Comparison of ENCODE assay signal across 9 mouse cellular contexts in genomic region chr1:88756658-88757057, GRCm38 (mm10). TPM values are rescaled to one million over a fixed set of nuclear protein-coding genes. Genes with fewer than 3 reads are reported as not detected.
DNase-seq lines count a peak whose midpoint lies in the region; ATAC-seq and TF ChIP-seq lines count a peak whose summit lies in the region.
"Had no signal": no experiment of that assay in that cellular context is flagged by ENCODE, and none has a peak within 500 bp of the region (broad histone marks: within the 10 kb centered on the region; RNA-seq: fewer than 3 reads in every experiment).

No protein-coding gene starts in this region.

- H3K9ac ChIP-seq in intestine, embryonic 14.5 days (ENCODE audit: low read length) = no peak overlapping the region
- no peak overlapping the region for H3K9ac ChIP-seq in intestine, embryonic 15.5 days
- no peak overlapping the region for H3K9ac ChIP-seq in forebrain, postnatal 0 days
- no peak overlapping the region for H3K9ac ChIP-seq in hindbrain, embryonic 12.5 days
- H3K9ac ChIP-seq in stomach, embryonic 16.5 days (ENCODE audit: low read length) = no peak overlapping the region; the same call in 1 of the 2 replicates
- H3K9ac ChIP-seq: limb, embryonic 12.5 days had no signal

- no peaks in the 10 kb centered on the region for H3K9me3 ChIP-seq in intestine, embryonic 14.5 days (ENCODE audit: control insufficient read depth, low read length)
- H3K9me3 ChIP-seq in intestine, embryonic 15.5 days = no peaks in the 10 kb centered on the region
- no peaks in the 10 kb centered on the region for H3K9me3 ChIP-seq in forebrain, postnatal 0 days (ENCODE audit: low read length)
- no peaks in the 10 kb centered on the region for H3K9me3 ChIP-seq in hindbrain, embryonic 12.5 days (replicated peaks)
- H3K9me3 ChIP-seq in stomach, embryonic 16.5 days (replicated peaks; ENCODE audit: control insufficient read depth, low read length) = no peaks in the 10 kb centered on the region

- peaks cover 24% of the 10 kb centered on the region for H3K4me1 ChIP-seq in intestine, embryonic 14.5 days (replicated peaks; ENCODE audit: control insufficient read depth, insufficient read depth, low read length)
- peaks cover 8% of the 10 kb centered on the region for H3K4me1 ChIP-seq in intestine, embryonic 15.5 days (replicated peaks)
- no peaks in the 10 kb centered on the region for H3K4me1 ChIP-seq in cerebellum, adult 2 months (ENCODE audit: control insufficient read depth, insufficient read depth, low read length)
- peaks cover 13% of the 10 kb centered on the region for H3K4me1 ChIP-seq in forebrain, postnatal 0 days (ENCODE audit: insufficient read depth)
- peaks cover 25% of the 10 kb centered on the region for H3K4me1 ChIP-seq in hindbrain, embryonic 12.5 days
- peaks cover 9% of the 10 kb centered on the region for H3K4me1 ChIP-seq in stomach, embryonic 16.5 days (ENCODE audit: control insufficient read depth, insufficient read depth, low read length)

- H3K27ac ChIP-seq in intestine, embryonic 14.5 days (ENCODE audit: low read depth) = peak overlapping the region; percentile 38; the same call in 1 of the 2 replicates
- no peak overlapping the region for H3K27ac ChIP-seq in intestine, embryonic 15.5 days
- no peak overlapping the region for H3K27ac ChIP-seq in cerebellum, adult 2 months (ENCODE audit: insufficient read depth, low read length)
- H3K27ac ChIP-seq in forebrain, postnatal 0 days (ENCODE audit: low read depth, low read length) = 0 out of 2 replicates have a peak overlapping the region, but pooled peaks have one; percentile 42
- peak overlapping the region; percentile 77 for H3K27ac ChIP-seq in hindbrain, embryonic 12.5 days
- H3K27ac ChIP-seq in stomach, embryonic 16.5 days (ENCODE audit: low read length) = peak overlapping the region; percentile 80
- H3K27ac ChIP-seq: limb, embryonic 12.5 days had no signal

- H3K4me3 ChIP-seq in intestine, embryonic 14.5 days (ENCODE audit: low read depth, low read length) = no peak overlapping the region
- no peak overlapping the region for H3K4me3 ChIP-seq in intestine, embryonic 15.5 days (replicated peaks)
- no peak overlapping the region for H3K4me3 ChIP-seq in cerebellum, adult 2 months (replicated peaks; ENCODE audit: insufficient read depth, low read depth, low read length)
- H3K4me3 ChIP-seq in forebrain, postnatal 0 days (ENCODE audit: low read depth, low read length) = no peak overlapping the region
- H3K4me3 ChIP-seq in hindbrain, embryonic 12.5 days = no peak overlapping the region
- H3K4me3 ChIP-seq in stomach, embryonic 16.5 days (replicated peaks; ENCODE audit: low read length) = no peak overlapping the region
- H3K4me3 ChIP-seq: limb, embryonic 12.5 days had no signal

- no peaks in the 10 kb centered on the region for H3K36me3 ChIP-seq in intestine, embryonic 14.5 days (ENCODE audit: control insufficient read depth, insufficient read depth, low read length)
- no peaks in the 10 kb centered on the region for H3K36me3 ChIP-seq in intestine, embryonic 15.5 days
- H3K36me3 ChIP-seq in forebrain, postnatal 0 days (ENCODE audit: insufficient read depth) = no peaks in the 10 kb centered on the region
- H3K36me3 ChIP-seq in hindbrain, embryonic 12.5 days = no peaks in the 10 kb centered on the region
- H3K36me3 ChIP-seq in stomach, embryonic 16.5 days (ENCODE audit: control insufficient read depth, insufficient read depth, low read length) = no peaks in the 10 kb centered on the region
- H3K36me3 ChIP-seq: limb, embryonic 12.5 days had no signal

- TF ChIP-seq CTCF in cerebellum, adult 2 months (IDR thresholded peaks at IDR 0.05; ENCODE audit: borderline replicate concordance, insufficient read depth, low read depth, low read length) = peak; percentile 50; the same call in 1 of the 2 replicates
- TF ChIP-seq CTCF in forebrain, postnatal 0 days (IDR thresholded peaks at IDR 0.05; ENCODE audit: low read depth) = peak; percentile 77

- no peak for TF ChIP-seq POLR2A in cerebellum, adult 2 months (IDR thresholded peaks at IDR 0.05; ENCODE audit: borderline replicate concordance, insufficient read depth, low read length)

- 78% methylated on average over 7 of the region's 7 CpGs for WGBS in intestine, embryonic 14.5 days
- WGBS in intestine, embryonic 15.5 days = 83% methylated on average over 7 of the region's 7 CpGs
- 62% methylated on average over 7 of the region's 7 CpGs for WGBS in cerebellum, adult 2 months
- WGBS in forebrain, postnatal 0 days = 55% methylated on average over 7 of the region's 7 CpGs
- WGBS in hindbrain, embryonic 12.5 days = 72% methylated on average over 7 of the region's 7 CpGs
- WGBS in stomach, embryonic 16.5 days = 75% methylated on average over 7 of the region's 7 CpGs

- H3K27me3 ChIP-seq in intestine, embryonic 14.5 days (replicated peaks; ENCODE audit: control insufficient read depth, insufficient read depth, low read length) = no peaks in the 10 kb centered on the region
- H3K27me3 ChIP-seq in intestine, embryonic 15.5 days (replicated peaks) = no peaks in the 10 kb centered on the region
- H3K27me3 ChIP-seq in cerebellum, adult 2 months (ENCODE audit: control insufficient read depth, insufficient read depth, low read length) = no peaks in the 10 kb centered on the region
- H3K27me3 ChIP-seq in forebrain, postnatal 0 days (ENCODE audit: insufficient read depth, low read length) = no peaks in the 10 kb centered on the region
- H3K27me3 ChIP-seq in hindbrain, embryonic 12.5 days = no peaks in the 10 kb centered on the region
- no peaks in the 10 kb centered on the region for H3K27me3 ChIP-seq in stomach, embryonic 16.5 days (ENCODE audit: control insufficient read depth, insufficient read depth, low read length)
- H3K27me3 ChIP-seq: limb, embryonic 12.5 days had no signal

- no peak for DNase-seq in intestine, embryonic 14.5 days (ENCODE audit: low spot score)
- DNase-seq in cerebellum, adult 2 months = peak; percentile 30 to 52
- DNase-seq in forebrain, postnatal 0 days = peak; percentile 67
- DNase-seq in layer of hippocampus, postnatal 36 days = peak; percentile 34 to 41
- DNase-seq in mesoderm, embryonic 11.5 days (ENCODE audit: low read depth, low spot score) = peak; percentile 47

- H3K4me2 ChIP-seq in intestine, embryonic 14.5 days (ENCODE audit: low read length) = no peak overlapping the region
- H3K4me2 ChIP-seq in intestine, embryonic 15.5 days (replicated peaks) = no peak overlapping the region
- H3K4me2 ChIP-seq in forebrain, postnatal 0 days (ENCODE audit: low read depth) = no peak overlapping the region
- no peak overlapping the region for H3K4me2 ChIP-seq in hindbrain, embryonic 12.5 days (replicated peaks)
- H3K4me2 ChIP-seq in stomach, embryonic 16.5 days (ENCODE audit: low read depth, low read length) = no peak overlapping the region
- H3K4me2 ChIP-seq: limb, embryonic 12.5 days had no signal

- no peak for ATAC-seq in intestine, embryonic 14.5 days (replicated peaks; ENCODE audit: low FRiP score, low TSS enrichment, low read depth)
- no peak for ATAC-seq in intestine, embryonic 15.5 days
- ATAC-seq in forebrain, postnatal 0 days = peak; percentile 73
- ATAC-seq in hindbrain, embryonic 12.5 days (ENCODE audit: low FRiP score) = peak; percentile 65
- ATAC-seq in stomach, embryonic 16.5 days (ENCODE audit: insufficient read depth, low FRiP score) = no peak

RNA-seq across cellular contexts. Expression of gene Arl4c, which starts 54.6 kb away (rescaled TPM):
- polyA plus RNA-seq in intestine, embryonic 14.5 days (2014; fragmentation: Nextera tagmentation; extraction: Ambion mirVana) = 4.2 and 4.3 TPM in 2 replicates
- 5.7 and 5.9 TPM in 2 replicates for polyA plus RNA-seq in intestine, embryonic 15.5 days (2015; fragmentation: Nextera tagmentation; extraction: Ambion mirVana)
- polyA plus RNA-seq in cerebellum, adult 2 months (2012; rRNA removed) = 48.9 and 50.0 TPM in 2 replicates
- total RNA-seq in forebrain, postnatal 0 days (2014; rRNA removed) = 95.6 and 106 TPM in 2 replicates
- 30.2 and 40.2 TPM in 2 replicates for polyA plus RNA-seq in forebrain, postnatal 0 days (2015; fragmentation: Nextera tagmentation; extraction: Ambion mirVana)
- polyA plus RNA-seq in hindbrain, embryonic 12.5 days (2016; fragmentation: Nextera tagmentation; extraction: Ambion mirVana) = 49.4 and 49.8 TPM in 2 replicates
- 10 to 100 TPM; 26.1 to 29.0 TPM for total RNA-seq in layer of hippocampus, postnatal 36 days (2021)
- polyA plus RNA-seq in stomach, embryonic 16.5 days (2015; fragmentation: Nextera tagmentation; extraction: Ambion mirVana) = 6.6 and 6.9 TPM in 2 replicates

Comparison
In these comparisons a context has a peak if more than half of its experiments do, and no peak if none do; other contexts are left out.
1. H3K27ac ChIP-seq: peak in intestine, embryonic 14.5 days (single experiment), forebrain, postnatal 0 days (single experiment), hindbrain, embryonic 12.5 days (single experiment) and stomach, embryonic 16.5 days (single experiment); none in intestine, embryonic 15.5 days (single experiment) and cerebellum, adult 2 months (single experiment).
2. ATAC-seq: peak in forebrain, postnatal 0 days (single experiment) and hindbrain, embryonic 12.5 days (single experiment); none in intestine, embryonic 14.5 days (single experiment), intestine, embryonic 15.5 days (single experiment) and stomach, embryonic 16.5 days (single experiment).